Mouse (Mus musculus): ENCODE measurements at regions not wholly inside any gene's neighbourhood (a gene's known extent, or its start where the extent isn't known, plus 50 kb on each side); places are given as distances from the start of the nearest gene placed in this dataset.

DNA sequence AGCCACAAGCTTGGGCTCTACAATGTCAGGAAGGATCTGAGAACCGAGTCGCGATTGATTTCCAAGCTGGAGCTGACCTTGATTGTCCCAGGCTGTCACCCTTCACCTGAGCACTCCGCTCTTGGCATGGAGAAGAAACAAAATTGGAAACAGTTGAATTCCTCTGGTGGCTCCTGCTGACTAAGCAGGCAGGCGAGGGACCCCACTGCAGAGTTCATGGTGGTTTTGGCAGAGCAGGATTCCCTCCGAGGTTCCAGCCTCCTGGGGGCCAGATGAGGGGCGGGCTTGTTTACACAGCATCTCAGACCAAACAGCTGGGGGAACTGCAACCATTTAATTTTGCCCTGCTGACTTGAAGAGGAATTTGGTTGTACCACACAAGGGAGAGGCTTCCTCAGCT is 224.0 kb upstream of the Adamts9 start:
- H3K4me3 ChIP-seq (replicated peaks; ENCODE audit: low read length): no peak overlapping the region
- 48% methylated on average over 7 of the region's 7 CpGs for WGBS
- H3K27me3 ChIP-seq (replicated peaks; ENCODE audit: control insufficient read depth, insufficient read depth, low read length): no peaks in the 10 kb centered on the region
- H3K4me1 ChIP-seq (replicated peaks; ENCODE audit: control insufficient read depth, insufficient read depth, low read length): no peaks in the 10 kb centered on the region
- no peak overlapping the region for H3K4me2 ChIP-seq (ENCODE audit: low read length)
- H3K36me3 ChIP-seq (ENCODE audit: control insufficient read depth, insufficient read depth): no peaks in the 10 kb centered on the region
- H3K27ac ChIP-seq (ENCODE audit: low read length): no peak overlapping the region
- no peaks in the 10 kb centered on the region for H3K9me3 ChIP-seq (ENCODE audit: control insufficient read depth, low read length)
- ATAC-seq: no peak
- H3K9ac ChIP-seq (replicated peaks; ENCODE audit: low read depth, low read length): no peak overlapping the region

GRCm38 (mm10) chr6:93165942-93166341 is 222.7 kb upstream of the Adamts9 start:
- WGBS: 65% methylated on average over 4 of the region's 4 CpGs
- no peaks in the 10 kb centered on the region for H3K4me1 ChIP-seq (replicated peaks; ENCODE audit: control insufficient read depth, insufficient read depth, low read length)

DNA sequence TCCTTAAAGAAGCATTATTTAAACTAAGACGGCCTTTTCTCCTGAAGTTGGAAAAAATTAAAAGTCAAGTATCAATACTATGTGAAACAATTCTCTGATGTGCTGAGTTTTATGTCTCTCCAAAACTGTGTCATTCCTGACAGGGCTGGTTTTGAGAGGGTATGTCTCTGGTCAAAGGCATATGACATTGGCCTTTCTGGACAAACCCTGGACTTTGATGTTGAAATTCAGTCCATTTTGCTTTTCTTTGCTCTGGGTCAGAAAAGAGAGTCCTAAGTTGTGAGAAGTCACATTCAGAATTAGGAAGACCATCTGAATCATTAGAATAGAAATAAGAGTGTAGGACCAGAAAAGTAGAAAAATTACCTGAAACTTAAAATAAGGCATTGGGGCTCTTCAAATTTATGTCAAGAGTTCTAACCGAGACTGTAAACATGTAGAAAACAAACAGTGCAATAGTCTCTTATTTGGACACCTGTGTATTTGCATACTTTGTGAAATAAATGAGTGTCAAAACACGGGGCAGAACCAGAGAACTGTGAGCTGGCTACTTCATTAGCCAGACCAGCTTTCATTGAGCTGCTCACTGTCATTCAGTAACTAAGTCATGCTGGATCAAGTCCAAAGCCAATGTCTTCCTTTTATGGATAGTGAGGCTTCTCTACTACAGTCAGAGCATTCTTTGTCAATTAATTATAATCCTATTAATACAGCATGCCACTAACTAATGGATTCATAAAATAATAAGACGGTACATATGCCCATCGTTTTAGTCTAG is 209.3 kb upstream of the Adamts9 start:
- WGBS: 61% methylated on average over 5 of the region's 5 CpGs
- H3K27me3 ChIP-seq (replicated peaks; ENCODE audit: control insufficient read depth, insufficient read depth, low read length): no peaks in the 10 kb centered on the region
- H3K36me3 ChIP-seq (ENCODE audit: control insufficient read depth, insufficient read depth): no peaks in the 10 kb centered on the region
- H3K4me2 ChIP-seq (ENCODE audit: low read length): no peak overlapping the region
- no peak overlapping the region for H3K27ac ChIP-seq (ENCODE audit: low read length)
- no peak overlapping the region for H3K9ac ChIP-seq (replicated peaks; ENCODE audit: low read depth, low read length)
- no peaks in the 10 kb centered on the region for H3K4me1 ChIP-seq (replicated peaks; ENCODE audit: control insufficient read depth, insufficient read depth, low read length)
- H3K9me3 ChIP-seq (ENCODE audit: control insufficient read depth, low read length): no peaks in the 10 kb centered on the region
- no peak for ATAC-seq
- no peak overlapping the region for H3K4me3 ChIP-seq (replicated peaks; ENCODE audit: low read length)

More at GRCm38 (mm10) chr6:93165942-93166341, 222.7 kb upstream of the Adamts9 start:
- no peak for ATAC-seq
- H3K36me3 ChIP-seq (ENCODE audit: control insufficient read depth, insufficient read depth): no peaks in the 10 kb centered on the region
- H3K27ac ChIP-seq (ENCODE audit: low read length): no peak overlapping the region
- H3K4me3 ChIP-seq (replicated peaks; ENCODE audit: low read length): no peak overlapping the region
- H3K4me2 ChIP-seq (ENCODE audit: low read length): no peak overlapping the region
- no peaks in the 10 kb centered on the region for H3K9me3 ChIP-seq (ENCODE audit: control insufficient read depth, low read length)
- H3K9ac ChIP-seq (replicated peaks; ENCODE audit: low read depth, low read length): no peak overlapping the region
- H3K27me3 ChIP-seq (replicated peaks; ENCODE audit: control insufficient read depth, insufficient read depth, low read length): no peaks in the 10 kb centered on the region

DNA sequence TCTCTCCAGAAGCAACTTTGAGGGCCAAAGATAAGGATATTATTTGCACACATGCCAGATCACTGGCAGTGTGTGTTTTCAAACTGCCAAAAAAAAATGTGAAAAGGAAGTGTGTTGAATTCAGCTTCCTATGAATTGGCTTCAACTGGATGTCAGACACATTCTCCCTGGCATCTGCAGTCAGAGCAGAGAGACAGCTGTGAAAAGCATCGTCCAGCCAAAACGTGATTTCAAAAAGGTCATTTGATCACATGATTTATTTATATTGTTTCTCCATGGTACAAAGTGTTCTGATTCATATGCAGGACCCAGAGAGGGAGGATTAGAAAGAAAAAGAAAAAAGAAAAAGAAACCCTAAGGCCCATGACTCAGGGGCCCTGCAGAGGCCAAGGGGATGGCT is 207.2 kb upstream of the Adamts9 start:
- no peaks in the 10 kb centered on the region for H3K4me1 ChIP-seq (replicated peaks; ENCODE audit: control insufficient read depth, insufficient read depth, low read length)
- H3K9ac ChIP-seq (replicated peaks; ENCODE audit: low read depth, low read length): no peak overlapping the region
- H3K9me3 ChIP-seq (ENCODE audit: control insufficient read depth, low read length): no peaks in the 10 kb centered on the region
- no peak overlapping the region for H3K4me3 ChIP-seq (replicated peaks; ENCODE audit: low read length)
- 33% methylated on average over 2 of the region's 2 CpGs for WGBS
- no peaks in the 10 kb centered on the region for H3K27me3 ChIP-seq (replicated peaks; ENCODE audit: control insufficient read depth, insufficient read depth, low read length)
- no peaks in the 10 kb centered on the region for H3K36me3 ChIP-seq (ENCODE audit: control insufficient read depth, insufficient read depth)
- no peak overlapping the region for H3K27ac ChIP-seq (ENCODE audit: low read length)
- ATAC-seq: no peak
- H3K4me2 ChIP-seq (ENCODE audit: low read length): no peak overlapping the region

GRCm38 (mm10) chr6:93149956-93150355 is 206.7 kb upstream of the Adamts9 start:
- Histone ChIP-seq H3K9ac (replicated peaks; ENCODE audit: low read depth, low read length) (no peak overlapping the region), H3K4me2 (ENCODE audit: low read length) (no peak overlapping the region), H3K36me3 (ENCODE audit: control insufficient read depth, insufficient read depth) (no peaks in the 10 kb centered on the region), H3K4me1 (replicated peaks; ENCODE audit: control insufficient read depth, insufficient read depth, low read length) (no peaks in the 10 kb centered on the region), H3K27ac (ENCODE audit: low read length) (no peak overlapping the region), H3K4me3 (replicated peaks; ENCODE audit: low read length) (no peak overlapping the region), H3K27me3 (replicated peaks; ENCODE audit: control insufficient read depth, insufficient read depth, low read length) (no peaks in the 10 kb centered on the region), H3K9me3 (ENCODE audit: control insufficient read depth, low read length) (no peaks in the 10 kb centered on the region)
- ATAC-seq: no peak
- whole genome bisulfite sequencing: 15% methylated on average over 4 of the region's 4 CpGs

- WGBS: 22% methylated on average over 4 of the region's 4 CpGs
- Histone ChIP-seq H3K27me3 (replicated peaks; ENCODE audit: control insufficient read depth, insufficient read depth, low read length) (no peaks in the 10 kb centered on the region), H3K9ac (replicated peaks; ENCODE audit: low read depth, low read length) (no peak overlapping the region), H3K4me3 (replicated peaks; ENCODE audit: low read length) (no peak overlapping the region), H3K4me2 (ENCODE audit: low read length) (no peak overlapping the region), H3K9me3 (ENCODE audit: control insufficient read depth, low read length) (no peaks in the 10 kb centered on the region), H3K36me3 (ENCODE audit: control insufficient read depth, insufficient read depth) (no peaks in the 10 kb centered on the region), H3K4me1 (replicated peaks; ENCODE audit: control insufficient read depth, insufficient read depth, low read length) (no peaks in the 10 kb centered on the region), H3K27ac (ENCODE audit: low read length) (no peak overlapping the region)
- ATAC-seq: 0 out of 2 replicates have a peak, but pooled peaks have one; percentile 26
These were observed 197.0 kb upstream of the Adamts9 start for GRCm38 (mm10) chr6:93140331-93140731.

GRCm38 (mm10) chr6:93133940-93134339 is 190.6 kb upstream of the Adamts9 start:
- no peak overlapping the region for H3K4me2 ChIP-seq (ENCODE audit: low read length)
- H3K4me3 ChIP-seq (replicated peaks; ENCODE audit: low read length): no peak overlapping the region
- H3K36me3 ChIP-seq (ENCODE audit: control insufficient read depth, insufficient read depth): no peaks in the 10 kb centered on the region
- no peak overlapping the region for H3K9ac ChIP-seq (replicated peaks; ENCODE audit: low read depth, low read length)
- ATAC-seq: no peak
- no peaks in the 10 kb centered on the region for H3K9me3 ChIP-seq (ENCODE audit: control insufficient read depth, low read length)
- WGBS: 74% methylated on average over 5 of the region's 5 CpGs
- no peaks in the 10 kb centered on the region for H3K27me3 ChIP-seq (replicated peaks; ENCODE audit: control insufficient read depth, insufficient read depth, low read length)
- H3K27ac ChIP-seq (ENCODE audit: low read length): no peak overlapping the region
- no peaks in the 10 kb centered on the region for H3K4me1 ChIP-seq (replicated peaks; ENCODE audit: control insufficient read depth, insufficient read depth, low read length)

- no peak overlapping the region for H3K27ac ChIP-seq (ENCODE audit: low read length)
- H3K36me3 ChIP-seq (ENCODE audit: control insufficient read depth, insufficient read depth): no peaks in the 10 kb centered on the region
- no peak overlapping the region for H3K4me3 ChIP-seq (replicated peaks; ENCODE audit: low read length)
- H3K27me3 ChIP-seq (replicated peaks; ENCODE audit: control insufficient read depth, insufficient read depth, low read length): no peaks in the 10 kb centered on the region
- no peak overlapping the region for H3K9ac ChIP-seq (replicated peaks; ENCODE audit: low read depth, low read length)
- H3K4me2 ChIP-seq (ENCODE audit: low read length): no peak overlapping the region
- WGBS: 10% methylated on average over 4 of the region's 4 CpGs
- H3K9me3 ChIP-seq (ENCODE audit: control insufficient read depth, low read length): no peaks in the 10 kb centered on the region
- no peak for ATAC-seq
- no peaks in the 10 kb centered on the region for H3K4me1 ChIP-seq (replicated peaks; ENCODE audit: control insufficient read depth, insufficient read depth, low read length)
These were observed 187.8 kb upstream of the Adamts9 start for GRCm38 (mm10) chr6:93130946-93131685.

GRCm38 (mm10) chr6:93119482-93119881 is 176.2 kb upstream of the Adamts9 start:
- Histone ChIP-seq H3K27ac (ENCODE audit: low read length) (no peak overlapping the region), H3K4me3 (replicated peaks; ENCODE audit: low read length) (no peak overlapping the region), H3K4me2 (ENCODE audit: low read length) (no peak overlapping the region), H3K27me3 (replicated peaks; ENCODE audit: control insufficient read depth, insufficient read depth, low read length) (no peaks in the 10 kb centered on the region), H3K4me1 (replicated peaks; ENCODE audit: control insufficient read depth, insufficient read depth, low read length) (no peaks in the 10 kb centered on the region), H3K9ac (replicated peaks; ENCODE audit: low read depth, low read length) (no peak overlapping the region), H3K36me3 (ENCODE audit: control insufficient read depth, insufficient read depth) (no peaks in the 10 kb centered on the region), H3K9me3 (ENCODE audit: control insufficient read depth, low read length) (no peaks in the 10 kb centered on the region)
- no peak for ATAC-seq
- 71% methylated on average over 12 of the region's 12 CpGs for WGBS
